Mouse (Mus musculus): ENCODE data around the gene Gpr84. TPM values are rescaled to one million over a fixed set of nuclear protein-coding genes. Genes with fewer than 3 reads are reported as not detected.
A peak's percentile ranks its signal among the peaks of the same experiment; 100 is the strongest.

Gene Gpr84
- polyA plus RNA-seq, 1 experiment = 0.06 TPM

DNA sequence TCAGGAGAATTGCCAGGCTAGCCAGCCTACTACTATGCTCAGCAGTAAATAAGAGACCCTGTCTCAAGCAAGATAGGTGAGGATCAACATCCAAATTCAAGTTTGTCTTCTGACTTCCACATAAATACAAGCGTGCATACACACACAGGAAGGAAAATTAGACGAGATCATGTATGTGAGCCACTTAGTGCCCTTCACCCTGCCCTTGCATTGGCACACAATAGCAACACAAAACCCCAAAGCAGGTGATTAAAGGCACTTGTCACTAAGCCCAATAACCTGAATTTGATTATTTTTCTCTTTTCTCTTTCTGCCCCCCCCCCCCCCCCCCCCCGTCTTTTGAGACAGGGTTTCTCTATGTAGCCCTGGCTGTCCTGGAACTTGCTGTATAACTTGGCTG is 32.6 kb upstream of the Gpr84 start:
- TF ChIP-seq CTCF (IDR thresholded peaks at IDR 0.05; ENCODE audit: extremely low read depth, insufficient read length, insufficient replicate concordance, low read depth, low read length) (no peak), POLR2A (IDR thresholded peaks at IDR 0.05; ENCODE audit: low read depth, low read length) (no peak)
- peaks cover 8% of the 10 kb centered on the region for H3K27me3 ChIP-seq (ENCODE audit: control insufficient read depth, insufficient read depth, low read length)
- H3K4me1 ChIP-seq (ENCODE audit: control insufficient read depth, insufficient read depth, insufficient read length, low read length) = no peaks in the 10 kb centered on the region
- H3K36me3 ChIP-seq (ENCODE audit: control insufficient read depth, insufficient read depth, low read length) = peaks cover 6% of the 10 kb centered on the region
- no peak overlapping the region for H3K4me3 ChIP-seq (ENCODE audit: low read depth, low read length)
- H3K27ac ChIP-seq (ENCODE audit: insufficient read depth, low read depth, low read length) = no peak overlapping the region
- WGBS = 78% methylated on average over 3 of the region's 3 CpGs

GRCm38 (mm10) chr15:103342415-103342814 is 32.0 kb upstream of the Gpr84 start:
- H3K4me1 ChIP-seq (ENCODE audit: control insufficient read depth, insufficient read depth, insufficient read length, low read length) = no peaks in the 10 kb centered on the region
- H3K4me3 ChIP-seq (ENCODE audit: low read depth, low read length) = no peak overlapping the region
- peaks cover 6% of the 10 kb centered on the region for H3K36me3 ChIP-seq (ENCODE audit: control insufficient read depth, insufficient read depth, low read length)
- H3K27me3 ChIP-seq (ENCODE audit: control insufficient read depth, insufficient read depth, low read length) = peaks cover 8% of the 10 kb centered on the region
- TF ChIP-seq POLR2A (IDR thresholded peaks at IDR 0.05; ENCODE audit: low read depth, low read length) (no peak), CTCF (IDR thresholded peaks at IDR 0.05; ENCODE audit: extremely low read depth, insufficient read length, insufficient replicate concordance, low read depth, low read length) (no peak)
- WGBS = 19% methylated on average over 4 of the region's 4 CpGs
- no peak overlapping the region for H3K27ac ChIP-seq (ENCODE audit: insufficient read depth, low read depth, low read length)

DNA sequence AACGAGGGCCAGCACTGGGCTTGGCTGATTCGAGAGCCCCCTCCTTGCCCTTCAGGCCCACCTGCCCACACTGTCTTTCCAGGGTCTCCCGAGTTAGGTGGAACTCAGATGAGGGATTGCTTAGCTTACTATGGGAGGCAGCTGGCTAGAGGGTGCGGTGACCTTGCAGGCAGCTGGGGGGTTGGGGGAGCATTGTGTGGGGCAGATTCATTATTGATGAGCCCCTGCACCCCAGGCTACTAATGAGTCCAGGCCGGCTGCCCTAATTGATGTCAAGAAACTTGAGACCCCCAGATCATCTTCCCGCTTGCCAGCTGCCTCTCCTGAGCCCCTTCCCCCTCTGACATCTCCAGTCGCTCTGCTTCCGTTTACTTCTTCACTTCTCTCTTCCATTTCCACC is 31.1 kb upstream of the Gpr84 start:
- Histone ChIP-seq H3K4me3 (ENCODE audit: low read depth, low read length) (no peak overlapping the region), H3K27me3 (ENCODE audit: control insufficient read depth, insufficient read depth, low read length) (peaks cover 8% of the 10 kb centered on the region), H3K4me1 (ENCODE audit: control insufficient read depth, insufficient read depth, insufficient read length, low read length) (0 out of 2 replicates have a peak, but pooled peaks cover 3% of the 10 kb centered on the region), H3K27ac (ENCODE audit: insufficient read depth, low read depth, low read length) (no peak overlapping the region), H3K36me3 (ENCODE audit: control insufficient read depth, insufficient read depth, low read length) (peaks cover 6% of the 10 kb centered on the region)
- TF ChIP-seq CTCF (IDR thresholded peaks at IDR 0.05; ENCODE audit: extremely low read depth, insufficient read length, insufficient replicate concordance, low read depth, low read length) (no peak), POLR2A (IDR thresholded peaks at IDR 0.05; ENCODE audit: low read depth, low read length) (no peak)
- 75% methylated on average over 8 of the region's 8 CpGs for WGBS

GRCm38 (mm10) chr15:103340786-103341185 is 30.4 kb upstream of the Gpr84 start:
- Histone ChIP-seq H3K27me3 (ENCODE audit: control insufficient read depth, insufficient read depth, low read length) (peaks cover 8% of the 10 kb centered on the region), H3K27ac (ENCODE audit: insufficient read depth, low read depth, low read length) (no peak overlapping the region), H3K4me3 (ENCODE audit: low read depth, low read length) (no peak overlapping the region), H3K4me1 (ENCODE audit: control insufficient read depth, insufficient read depth, insufficient read length, low read length) (0 out of 2 replicates have a peak, but pooled peaks cover 3% of the 10 kb centered on the region), H3K36me3 (ENCODE audit: control insufficient read depth, insufficient read depth, low read length) (peaks cover 4% of the 10 kb centered on the region)
- peak; percentile 16; the same call in 1 of the 2 replicates for TF ChIP-seq CTCF (IDR thresholded peaks at IDR 0.05; ENCODE audit: extremely low read depth, insufficient read length, insufficient replicate concordance, low read depth, low read length)
- TF ChIP-seq POLR2A (IDR thresholded peaks at IDR 0.05; ENCODE audit: low read depth, low read length) = no peak
- WGBS = 26% methylated on average over 4 of the region's 4 CpGs

GRCm38 (mm10) chr15:103339961-103340337 is 29.5 kb upstream of the Gpr84 start, which contains the start of gene Zfp385a:
Gene Zfp385a (minus strand): TSS chr15:103340093.
- 0 out of 2 replicates have a peak, but pooled peaks cover 3% of the 10 kb centered on the region for H3K4me1 ChIP-seq (ENCODE audit: control insufficient read depth, insufficient read depth, insufficient read length, low read length)
- WGBS = 1% methylated on average over 26 of the region's 26 CpGs
- H3K27me3 ChIP-seq (ENCODE audit: control insufficient read depth, insufficient read depth, low read length) = peaks cover 8% of the 10 kb centered on the region
- H3K4me3 ChIP-seq (ENCODE audit: low read depth, low read length) = peak within 1 kb of the TSS; percentile 79
- TF ChIP-seq CTCF (IDR thresholded peaks at IDR 0.05; ENCODE audit: extremely low read depth, insufficient read length, insufficient replicate concordance, low read depth, low read length) = no peak
- no peak for TF ChIP-seq POLR2A (IDR thresholded peaks at IDR 0.05; ENCODE audit: low read depth, low read length)
- peaks cover 2% of the 10 kb centered on the region; the same call in 1 of the 2 replicates for H3K36me3 ChIP-seq (ENCODE audit: control insufficient read depth, insufficient read depth, low read length)
- no peak within 1 kb of the TSS for H3K27ac ChIP-seq (ENCODE audit: insufficient read depth, low read depth, low read length)

- WGBS = 22% methylated on average over 30 of the region's 31 CpGs
Measured at GRCm38 (mm10) chr15:103339166-103339960, 29.0 kb upstream of the Gpr84 start.

DNA sequence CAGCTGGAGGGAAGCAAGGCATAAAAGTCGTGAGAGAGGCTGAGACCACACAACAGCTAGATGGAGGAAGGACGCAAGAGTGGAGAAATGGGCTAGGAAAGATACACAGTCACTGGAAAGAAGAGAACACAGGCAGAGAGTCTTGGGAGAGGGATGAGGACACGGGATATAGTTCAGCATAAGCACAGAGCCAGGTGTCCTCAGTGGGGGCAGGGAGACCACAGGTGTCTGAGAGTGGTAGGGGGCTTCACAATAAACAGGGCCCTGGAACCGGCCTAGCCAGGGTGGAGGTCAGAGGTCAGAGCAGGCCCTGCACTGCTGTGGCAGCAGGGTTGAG is 28.4 kb upstream of the Gpr84 start:
- WGBS = 70% methylated on average over 4 of the region's 4 CpGs
- Histone ChIP-seq H3K4me1 (ENCODE audit: control insufficient read depth, insufficient read depth, insufficient read length, low read length) (0 out of 2 replicates have a peak, but pooled peaks cover 3% of the 10 kb centered on the region), H3K27me3 (ENCODE audit: control insufficient read depth, insufficient read depth, low read length) (peaks cover 8% of the 10 kb centered on the region), H3K36me3 (ENCODE audit: control insufficient read depth, insufficient read depth, low read length) (no peaks in the 10 kb centered on the region), H3K4me3 (ENCODE audit: low read depth, low read length) (no peak overlapping the region), H3K27ac (ENCODE audit: insufficient read depth, low read depth, low read length) (no peak overlapping the region)
- TF ChIP-seq CTCF (IDR thresholded peaks at IDR 0.05; ENCODE audit: extremely low read depth, insufficient read length, insufficient replicate concordance, low read depth, low read length) (no peak), POLR2A (IDR thresholded peaks at IDR 0.05; ENCODE audit: low read depth, low read length) (no peak)

More at GRCm38 (mm10) chr15:103339166-103339960, 29.0 kb upstream of the Gpr84 start:
- TF ChIP-seq CTCF (IDR thresholded peaks at IDR 0.05; ENCODE audit: extremely low read depth, insufficient read length, insufficient replicate concordance, low read depth, low read length) (no peak), POLR2A (IDR thresholded peaks at IDR 0.05; ENCODE audit: low read depth, low read length) (peak; percentile 27; the same call in 1 of the 2 replicates)
- Histone ChIP-seq H3K4me3 (ENCODE audit: low read depth, low read length) (peak overlapping the region; percentile 79), H3K36me3 (ENCODE audit: control insufficient read depth, insufficient read depth, low read length) (no peaks in the 10 kb centered on the region), H3K4me1 (ENCODE audit: control insufficient read depth, insufficient read depth, insufficient read length, low read length) (0 out of 2 replicates have a peak, but pooled peaks cover 3% of the 10 kb centered on the region), H3K27ac (ENCODE audit: insufficient read depth, low read depth, low read length) (no peak overlapping the region), H3K27me3 (ENCODE audit: control insufficient read depth, insufficient read depth, low read length) (peaks cover 8% of the 10 kb centered on the region)

Measured in small intestine, adult 2 months (tissue).